Mouse (Mus musculus) spleen, adult 18-20 months (tissue): ENCODE measurements at regions not wholly inside any gene's neighbourhood (a gene's known extent, or its start where the extent isn't known, plus 50 kb on each side); places are given as distances from the start of the nearest gene placed in this dataset.

ENCODE experiments used
- DNase-seq, 2 experiments: peaks; one replicate each; pipeline ENCODE4 v3.0.0; 2022; ENCODE audit warnings: mixed read lengths in 2 of 2

- no peak for DNase-seq
These were observed 59.7 kb upstream of the Tgm3 start for GRCm38 (mm10) chr2:129952486-129952885.

GRCm38 (mm10) chr2:129955260-129955691 is 56.9 kb upstream of the Tgm3 start:
- DNase-seq: no peak

- DNase-seq: no peak
These were observed 54.0 kb upstream of the Tgm3 start for GRCm38 (mm10) chr2:129958120-129958519.

- no peak for DNase-seq
These were observed 51.8 kb upstream of the Tgm3 start for GRCm38 (mm10) chr2:129960364-129960763.

GRCm38 (mm10) chr2:129961522-129961921 is 50.6 kb upstream of the Tgm3 start:
- DNase-seq: no peak
